Mouse (Mus musculus): ENCODE data around the gene Slc41a1.

- TF ChIP-seq CTCF (IDR thresholded peaks at IDR 0.05; ENCODE audit: low read depth, low read length) (no peak), POLR2A (IDR thresholded peaks at IDR 0.05; ENCODE audit: extremely low read depth, insufficient read depth, low read length) (no peak)
Observed at GRCm38 (mm10) chr1:131808986-131809385, 18.3 kb upstream of the Slc41a1 start.

All from liver, adult 2 months (tissue).